Mouse (Mus musculus) ES-E14 (cell line): ENCODE data around the gene Arl6ip1. TPM values are rescaled to one million over a fixed set of nuclear protein-coding genes. Genes with fewer than 3 reads are reported as not detected.
A peak's percentile ranks its signal among the peaks of the same experiment; 100 is the strongest.

Experiments used
- DNase-seq: peaks from one replicate; pipeline ENCODE4 v3.0.0-alpha.2; 2013; ENCODE audit warnings: low read depth, low spot score
- H3K27ac ChIP-seq: 2 replicates; pipeline ENCODE4 v1.5.1; 2012; ENCODE audit warnings: low read depth, mild to moderate bottlenecking, low read length, moderate library complexity, mixed read lengths; ENCODE audit not compliant: poor library complexity, insufficient read depth, severe bottlenecking
- H3K36me3 ChIP-seq: 2 replicates; pipeline ENCODE4 v1.6.1; 2012; ENCODE audit warnings: mild to moderate bottlenecking, low read length, moderate library complexity, mixed read lengths; ENCODE audit not compliant: control insufficient read depth, poor library complexity, insufficient read depth, severe bottlenecking
- H3K4me1 ChIP-seq, 2 experiments: fragments of 150-350 bp in 1 of 2; sonication (generic) in 1 of 2; 2 replicates each; pipeline ENCODE4 v1.6.1; 2012; ENCODE audit warnings: low read length in 2 of 2, mild to moderate bottlenecking in 1 of 2, mixed read lengths in 1 of 2; ENCODE audit not compliant: control insufficient read depth in 2 of 2, insufficient read depth in 2 of 2, poor library complexity in 1 of 2
- H3K4me3 ChIP-seq, 2 experiments: fragments of 150-350 bp in 1 of 2; sonication (generic) in 1 of 2; 2 replicates each; pipeline ENCODE4 v1.5.1; 2012; ENCODE audit warnings: low read length in 2 of 2, low read depth in 1 of 2, mild to moderate bottlenecking in 1 of 2, mixed read lengths in 1 of 2; ENCODE audit not compliant: insufficient read depth in 1 of 2, poor library complexity in 1 of 2, severe bottlenecking in 1 of 2
- H3K9ac ChIP-seq: 2 replicates; pipeline ENCODE4 v1.6.1; 2012; ENCODE audit warnings: low read depth, mild to moderate bottlenecking, low read length, mixed read lengths; ENCODE audit not compliant: poor library complexity, insufficient read depth, severe bottlenecking
- H3K9me3 ChIP-seq: fragments of 150-350 bp; sonication (generic); 2 replicates; pipeline ENCODE4 v1.6.1; 2012; ENCODE audit warnings: low read depth, mild to moderate bottlenecking, low read length; ENCODE audit not compliant: control insufficient read depth, insufficient read depth
- CHD2 ChIP-seq: IDR thresholded peaks from 2 replicates; pipeline ENCODE4 v1.6.1; 2014; ENCODE audit warnings: mild to moderate bottlenecking, low read depth, low read length, inconsistent platforms
- HCFC1 ChIP-seq: IDR thresholded peaks from 2 replicates; pipeline ENCODE4 v1.6.1; 2012; ENCODE audit warnings: low read length, inconsistent platforms, borderline replicate concordance; ENCODE audit not compliant: insufficient read depth
- MAFK ChIP-seq: IDR thresholded peaks from 2 replicates; pipeline ENCODE4 v1.6.1; 2014; ENCODE audit warnings: mild to moderate bottlenecking, low read depth, low read length, inconsistent platforms; ENCODE audit not compliant: insufficient read depth
- ZC3H11A ChIP-seq: IDR thresholded peaks from 2 replicates; pipeline ENCODE4 v1.6.1; 2012; ENCODE audit warnings: low read depth, mild to moderate bottlenecking, inconsistent platforms, low read length, borderline replicate concordance
- ZNF384 ChIP-seq: IDR thresholded peaks from 2 replicates; pipeline ENCODE4 v1.6.1; 2012; ENCODE audit warnings: low read depth, low read length, inconsistent platforms
- in situ Hi-C, 2 experiments: fragments of 600-800 bp; cut with MboI; formaldehyde crosslinking; loops; one replicate each; pipeline ENCODE4 v1.15.1; 2025; ENCODE audit warnings: low sequenced_read_pairs in 2 of 2, inconsistent platforms in 1 of 2; ENCODE audit not compliant: unreplicated experiment in 2 of 2
- total RNA-seq: library from RNA; depleted of rRNA; stranded (reverse); fragments of 300-350 nt; gene quantifications from 2 replicates; pipeline ENCODE4 v1.2.3, GENCODE M21; 2012; rRNA removed

Arl6ip1 gene
- total RNA-seq, 1 experiment, result 609 TPM

- in situ Hi-C loops, result no loop called here
- Histone ChIP-seq H3K27ac (no peak overlapping the region), H3K36me3 (peaks cover 12% of the 10 kb centered on the region), H3K9ac (no peak overlapping the region), H3K4me3 (no peak overlapping the region), H3K9me3 (no peaks in the 10 kb centered on the region), H3K4me1 (peaks cover 0 to 14% of the 10 kb centered on the region in 2 experiments; a peak in 2 of 4 replicates)
- no peak for TF ChIP-seq MAFK
- no peak for DNase-seq
These were observed 27.2 kb downstream of the Arl6ip1 start for GRCm38 (mm10) chr7:118102231-118102630.

DNA sequence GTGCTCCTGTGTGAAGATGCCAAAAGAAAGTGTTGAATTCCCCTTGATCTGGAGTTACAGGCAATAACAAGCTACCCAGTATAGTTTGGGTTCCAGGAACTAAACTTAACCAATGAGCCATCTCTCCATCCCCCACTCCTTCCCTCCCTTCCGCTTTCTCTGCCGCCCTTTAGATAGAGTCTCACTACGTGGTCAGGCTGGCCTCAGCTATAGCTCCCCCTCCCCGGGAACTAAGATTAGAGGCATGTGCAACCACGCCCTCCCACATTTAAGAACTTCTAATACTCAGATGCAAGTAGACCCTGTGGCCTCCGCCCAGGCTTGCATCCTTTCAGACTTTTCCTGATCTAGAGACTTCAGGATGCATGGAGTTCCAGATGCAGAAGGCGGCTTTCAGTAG, 31.8 kb downstream of the Arl6ip1 start:
- no peaks in the 10 kb centered on the region for H3K36me3 ChIP-seq
- H3K4me3 ChIP-seq, result no peak overlapping the region
- DNase-seq, result no peak
- in situ Hi-C loops, result no loop called here
- no peak overlapping the region for H3K27ac ChIP-seq
- TF ChIP-seq ZNF384, result no peak
- TF ChIP-seq HCFC1, result no peak
- H3K9ac ChIP-seq, result no peak overlapping the region
- no peaks in the 10 kb centered on the region for H3K9me3 ChIP-seq
- peaks cover 0 to 5% of the 10 kb centered on the region in 2 experiments; a peak in 2 of 4 replicates for H3K4me1 ChIP-seq

DNA sequence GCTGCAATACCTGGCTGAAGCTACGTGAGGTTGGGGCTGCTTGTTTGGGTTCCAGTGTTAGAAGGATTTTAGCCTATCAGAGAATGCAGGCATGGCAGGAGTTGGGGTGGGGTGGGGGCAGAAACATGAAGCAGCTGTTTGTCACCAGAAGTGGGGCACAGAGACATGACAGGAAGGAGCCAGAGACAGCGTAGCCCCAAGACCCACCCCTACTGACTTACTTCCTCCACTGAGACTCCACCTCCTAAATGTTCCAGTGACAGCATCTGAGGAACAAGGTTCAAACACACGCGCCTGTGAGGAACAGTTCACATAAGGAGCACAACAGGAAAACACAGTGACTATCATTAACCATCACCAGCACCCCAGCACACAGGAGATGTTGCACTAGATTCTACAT, 49.5 kb downstream of the Arl6ip1 start:
- no peaks in the 10 kb centered on the region for H3K9me3 ChIP-seq
- H3K36me3 ChIP-seq, result no peaks in the 10 kb centered on the region
- H3K9ac ChIP-seq, result no peak overlapping the region
- DNase-seq, result no peak
- H3K4me1 ChIP-seq, result no peaks in the 10 kb centered on the region
- TF ChIP-seq HCFC1 (no peak), ZNF384 (no peak), CHD2 (no peak), MAFK (no peak), ZC3H11A (no peak)
- in situ Hi-C loops, result no loop called here
- H3K4me3 ChIP-seq, result no peak overlapping the region
- H3K27ac ChIP-seq, result no peak overlapping the region

- TF ChIP-seq CHD2 (no peak), HCFC1 (no peak), ZNF384 (no peak), MAFK (no peak), ZC3H11A (no peak)
- no peaks in the 10 kb centered on the region for H3K9me3 ChIP-seq
- H3K4me3 ChIP-seq, result no peak overlapping the region
- no peaks in the 10 kb centered on the region for H3K36me3 ChIP-seq
- DNase-seq, result peak; percentile 13
- no peak overlapping the region for H3K9ac ChIP-seq
- no peaks in the 10 kb centered on the region for H3K4me1 ChIP-seq
- in situ Hi-C loops, result no loop called here
- H3K27ac ChIP-seq, result no peak overlapping the region
These were observed 50.4 kb downstream of the Arl6ip1 start for GRCm38 (mm10) chr7:118079097-118079496.

Other genes starting within 250 kb of the Arl6ip1 start
- gene Rps15a, start 13.5 kb downstream of the Arl6ip1 start, total RNA-seq, result 1,964 and 2,152 TPM in 2 replicates
- 55.3 and 61.9 TPM in 2 replicates for gene Smg1, start 114.0 kb upstream of the Arl6ip1 start, total RNA-seq